Mouse (Mus musculus): ENCODE data around the gene Susd3.

Gene Susd3

DNA sequence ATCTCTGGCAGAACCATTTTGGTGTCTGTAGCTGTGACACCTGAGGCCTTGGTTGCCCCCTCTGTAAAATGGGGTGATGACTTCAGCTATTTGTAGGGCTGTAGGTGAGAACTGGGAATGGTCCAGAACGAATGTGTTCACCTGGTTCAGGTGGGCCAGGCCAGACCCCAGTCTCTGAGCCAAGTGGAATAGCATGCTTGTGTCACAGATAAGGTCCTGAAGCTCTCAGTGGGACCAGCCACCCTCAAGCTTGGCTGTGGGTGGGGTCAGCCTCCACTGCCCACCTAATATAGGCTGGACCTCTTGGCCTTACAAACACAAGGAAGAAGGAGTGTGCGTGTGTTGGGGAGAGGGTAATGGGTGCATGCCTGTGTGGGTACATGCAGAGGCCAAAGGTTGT is 42.2 kb downstream of the Susd3 start:
- no peak for DNase-seq

DNA sequence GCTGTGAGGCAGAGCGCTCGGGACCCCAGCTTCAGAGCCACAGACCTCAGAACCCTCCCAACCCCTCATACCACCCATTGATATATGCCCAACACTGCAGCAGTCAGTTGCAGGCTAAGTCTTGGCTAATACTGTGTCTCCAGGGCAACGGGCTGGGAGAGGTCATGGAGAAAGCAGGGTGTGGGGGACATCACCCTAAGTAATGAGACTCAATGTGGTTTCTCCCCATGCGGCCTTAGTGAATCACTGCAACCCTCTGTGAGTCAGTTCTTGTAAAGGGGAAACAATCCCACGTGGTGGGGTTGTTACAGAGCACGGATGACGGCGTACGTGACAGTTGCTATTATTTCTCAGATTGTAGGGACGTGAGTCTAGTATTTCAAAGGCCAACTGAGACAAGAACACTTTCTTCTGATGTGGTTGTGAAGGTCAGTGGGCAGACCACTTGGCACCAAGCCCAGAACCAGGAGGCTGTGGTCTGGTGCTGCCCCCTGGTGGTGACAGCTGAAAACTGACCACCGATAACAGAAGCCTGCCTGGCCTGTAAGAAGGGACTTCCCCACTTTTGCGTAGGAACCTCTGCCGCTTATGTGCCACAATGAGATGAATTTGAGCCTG is 43.0 kb downstream of the Susd3 start:
- peak; percentile 90 for DNase-seq

DNA sequence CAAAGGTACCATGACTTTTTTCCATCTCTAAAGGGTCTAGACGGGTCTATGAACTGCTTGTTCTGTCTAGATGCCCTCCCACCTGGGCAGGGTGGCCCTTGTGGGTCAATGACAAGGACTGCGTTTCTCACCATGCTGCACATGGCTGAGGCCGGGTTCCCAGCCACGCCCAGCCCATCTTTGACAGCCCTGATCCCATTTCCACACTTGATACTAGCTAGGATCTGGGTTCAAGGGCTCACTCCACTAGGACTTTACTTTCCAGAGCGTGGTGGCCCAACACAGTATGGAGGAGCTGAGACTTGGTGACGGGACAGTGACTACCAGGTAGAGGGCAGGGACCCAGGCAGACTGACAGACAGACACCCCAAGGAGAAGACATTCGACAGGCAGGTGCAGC is 46.0 kb downstream of the Susd3 start:
- no peak for DNase-seq

DNA sequence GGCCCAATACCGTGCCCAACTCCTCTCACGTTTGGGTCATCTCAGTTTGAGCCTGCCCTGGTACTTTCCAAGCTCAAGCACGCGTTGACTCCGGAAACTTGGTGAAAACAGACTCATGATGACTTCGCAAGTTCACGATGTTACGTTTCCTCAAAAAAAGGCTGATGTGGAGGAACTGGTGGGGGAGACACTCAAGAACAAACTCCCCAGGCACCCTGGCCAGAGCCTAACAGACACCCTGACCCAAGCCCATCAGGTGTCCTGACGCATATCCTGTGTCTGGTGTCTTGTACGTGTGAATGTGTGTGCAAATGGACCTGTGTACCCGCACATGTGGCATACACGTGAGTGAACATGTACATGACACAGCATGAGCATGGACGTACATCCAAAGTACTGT is 47.8 kb downstream of the Susd3 start:
- no peak for DNase-seq

DNA sequence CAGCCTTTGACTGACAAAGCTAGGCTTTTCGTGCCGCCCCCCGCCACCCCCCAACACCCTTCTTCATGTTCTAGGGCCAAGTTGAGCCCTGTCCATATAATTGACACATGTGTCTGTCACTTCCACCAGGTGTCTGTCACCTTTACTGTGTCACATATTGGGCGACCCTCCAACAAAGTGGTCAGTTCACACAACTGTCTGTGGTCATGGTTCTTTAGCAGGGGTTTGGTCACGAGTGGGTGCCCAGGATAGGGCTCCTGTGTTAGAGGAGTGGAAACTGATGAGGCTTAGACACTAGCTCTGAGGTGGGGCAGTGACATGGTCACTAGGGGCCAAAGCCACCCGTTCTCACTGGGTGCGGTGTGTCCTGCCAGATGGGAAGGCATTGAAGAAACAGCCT is 48.6 kb downstream of the Susd3 start:
- DNase-seq: no peak

DNA sequence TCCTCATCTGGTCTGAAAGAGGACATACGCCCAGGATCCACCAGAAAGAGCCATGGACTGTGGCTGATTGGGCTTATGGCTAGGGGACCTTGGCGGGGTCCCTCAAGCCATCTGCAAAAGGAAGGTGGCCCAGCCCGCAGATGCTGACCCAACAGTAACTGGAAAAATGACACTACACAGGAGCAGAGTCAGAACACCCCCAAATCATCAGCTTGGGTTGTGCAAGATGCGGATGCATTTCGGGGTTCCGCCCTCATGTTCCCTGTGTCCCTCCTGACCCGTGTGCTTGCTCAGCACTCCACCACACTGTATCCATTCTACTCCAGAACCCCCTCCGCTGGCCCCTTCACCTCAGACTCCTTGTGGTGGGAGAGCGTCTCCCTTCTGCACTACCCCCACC is 49.8 kb downstream of the Susd3 start:
- DNase-seq: no peak

DNA sequence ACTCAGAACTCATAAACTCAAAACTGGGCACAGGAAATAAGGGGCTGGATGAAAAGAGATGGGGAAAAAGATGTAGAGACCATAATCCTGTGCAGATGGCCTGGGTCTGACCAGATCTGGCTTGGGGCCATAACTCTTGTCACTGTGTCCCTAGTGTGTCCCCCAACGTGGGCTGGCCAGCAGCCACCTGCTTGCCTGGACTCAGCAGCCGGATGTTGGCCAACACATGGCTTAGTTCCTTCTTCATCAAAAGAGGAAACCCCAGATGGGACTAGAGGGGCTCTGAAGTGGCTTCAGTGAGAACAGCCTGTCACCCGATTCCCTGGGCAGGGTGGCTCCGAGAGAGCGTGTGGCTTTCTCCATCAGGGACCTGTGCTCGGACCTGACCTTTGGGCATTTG is 51.7 kb downstream of the Susd3 start:
- no peak for DNase-seq

DNA sequence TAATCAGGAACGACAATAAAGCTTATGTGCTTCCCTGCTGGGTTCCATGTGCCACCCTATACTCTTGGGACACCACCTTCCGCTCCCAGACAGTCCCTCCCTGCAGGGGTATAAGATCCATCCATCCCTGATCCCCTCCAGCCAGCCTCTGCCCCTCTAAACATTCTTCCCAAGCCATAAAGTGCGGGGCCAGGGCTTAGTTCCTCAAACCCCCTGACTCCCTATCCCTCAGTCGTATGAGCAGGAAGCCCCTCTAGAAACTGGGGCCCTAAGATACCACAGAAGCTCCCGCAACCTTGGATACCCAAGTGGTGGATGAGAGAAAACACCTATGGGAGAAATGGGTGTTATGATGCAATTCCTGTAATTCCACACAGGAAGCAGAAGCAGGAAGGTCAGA is 52.3 kb downstream of the Susd3 start:
- DNase-seq: no peak

DNA sequence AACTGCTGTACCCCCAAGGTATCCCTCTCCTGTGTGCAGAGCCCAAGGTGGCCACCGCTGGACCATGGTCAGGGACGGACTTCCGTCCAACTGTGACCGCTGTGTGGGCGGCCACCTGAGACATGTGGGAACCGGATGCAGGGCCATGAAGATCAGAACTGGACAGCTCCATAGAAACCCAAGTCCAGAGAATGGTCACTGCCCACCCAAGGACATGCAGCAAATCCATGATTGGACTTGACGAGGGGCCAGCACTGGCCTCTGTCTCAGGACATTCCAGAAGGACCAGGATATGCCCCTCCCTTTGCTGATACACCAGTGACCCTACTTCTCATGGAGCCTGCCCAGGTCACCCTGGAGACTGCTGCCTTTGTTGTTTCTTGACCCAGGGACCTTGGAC is 52.9 kb downstream of the Susd3 start:
- no peak for DNase-seq

DNA sequence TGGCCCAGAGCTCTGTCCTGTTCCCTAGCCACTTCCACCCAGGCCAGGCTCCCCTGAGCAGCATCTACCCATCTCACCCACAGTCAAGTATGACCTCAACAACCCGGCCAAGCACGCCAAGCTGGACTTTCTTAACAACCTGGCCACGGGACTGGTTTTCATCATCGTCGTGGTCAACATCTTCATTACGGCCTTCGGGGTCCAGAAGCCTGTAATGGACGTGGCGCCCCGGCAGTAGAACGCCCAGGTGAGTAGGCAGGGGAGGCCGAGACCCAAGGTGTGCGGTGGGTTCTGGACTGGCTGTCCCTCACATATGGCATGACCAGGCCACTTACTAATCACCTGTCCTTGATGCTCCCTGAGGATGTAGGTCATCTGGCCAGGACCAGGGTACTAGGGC is 53.7 kb downstream of the Susd3 start:
- DNase-seq: no peak

DNA sequence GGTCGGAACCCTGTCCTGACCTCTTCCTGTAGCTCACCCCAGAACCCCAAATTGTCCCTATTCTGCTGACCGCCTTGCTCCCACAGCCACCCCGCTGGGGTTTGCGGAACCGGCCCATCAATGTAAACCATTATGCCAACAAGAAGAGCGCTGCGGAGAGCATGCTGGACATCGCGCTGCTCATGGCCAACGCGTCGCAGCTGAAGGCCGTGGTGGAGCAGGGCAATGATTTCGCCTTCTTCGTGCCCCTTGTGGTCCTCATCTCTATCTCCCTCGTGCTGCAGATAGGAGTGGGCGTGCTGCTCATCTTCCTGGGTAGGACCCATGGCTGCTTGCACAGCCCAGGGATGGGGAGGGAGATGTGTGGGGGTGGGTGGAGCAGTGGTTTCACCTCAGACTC is 54.9 kb downstream of the Susd3 start:
- DNase-seq: no peak

DNA sequence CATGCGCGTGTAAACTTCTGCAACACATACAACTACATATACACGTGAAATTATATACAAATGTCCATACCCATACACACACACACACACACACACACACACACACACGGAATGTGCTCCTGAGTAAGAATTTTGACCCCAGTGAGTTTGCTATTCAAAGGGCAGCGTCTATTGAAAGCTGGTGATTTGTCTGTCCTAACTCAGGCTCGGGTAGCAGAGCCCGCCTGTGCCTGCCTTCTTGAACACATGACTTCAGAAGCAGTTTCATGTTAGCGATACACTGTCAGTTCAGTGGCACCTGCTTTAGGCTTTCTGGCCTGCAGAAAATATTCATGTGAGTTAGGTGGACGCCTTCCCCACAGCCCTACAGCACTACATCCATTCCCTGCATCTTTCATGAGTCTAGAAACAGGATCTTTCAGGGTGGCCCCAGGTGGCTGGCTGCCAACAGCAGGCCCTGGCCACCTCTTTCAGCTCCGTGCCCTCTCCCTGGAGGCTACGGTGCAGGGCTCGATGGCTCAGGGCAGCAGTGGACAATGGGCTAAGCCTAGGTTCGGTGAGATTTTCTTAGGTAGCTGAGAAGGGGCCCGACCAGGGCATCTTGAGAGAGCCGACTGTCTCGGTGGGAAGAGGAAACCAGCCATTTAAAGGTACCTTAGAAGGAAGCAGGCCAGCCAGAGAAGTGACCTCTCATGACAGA is 56.2 kb downstream of the Susd3 start:
- DNase-seq: no peak

DNA sequence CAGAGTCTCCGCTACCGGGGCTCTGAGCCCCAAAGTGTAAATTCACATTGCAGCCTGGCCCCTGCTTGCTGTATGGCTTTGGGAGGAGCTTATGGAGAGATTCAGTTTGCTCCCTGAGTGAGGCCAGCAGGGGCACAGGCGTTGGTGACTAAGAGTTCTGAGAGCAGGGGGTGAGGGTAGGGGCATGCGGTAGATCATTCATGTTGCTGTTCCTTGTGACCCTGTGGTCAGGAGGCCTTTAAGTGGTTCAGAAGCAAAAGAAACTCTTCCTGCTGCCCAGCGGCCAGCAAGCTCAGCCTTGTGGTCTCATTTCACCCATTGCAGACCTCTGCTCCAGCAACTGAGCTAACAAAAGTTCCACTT is 56.9 kb downstream of the Susd3 start:
- no peak for DNase-seq

DNA sequence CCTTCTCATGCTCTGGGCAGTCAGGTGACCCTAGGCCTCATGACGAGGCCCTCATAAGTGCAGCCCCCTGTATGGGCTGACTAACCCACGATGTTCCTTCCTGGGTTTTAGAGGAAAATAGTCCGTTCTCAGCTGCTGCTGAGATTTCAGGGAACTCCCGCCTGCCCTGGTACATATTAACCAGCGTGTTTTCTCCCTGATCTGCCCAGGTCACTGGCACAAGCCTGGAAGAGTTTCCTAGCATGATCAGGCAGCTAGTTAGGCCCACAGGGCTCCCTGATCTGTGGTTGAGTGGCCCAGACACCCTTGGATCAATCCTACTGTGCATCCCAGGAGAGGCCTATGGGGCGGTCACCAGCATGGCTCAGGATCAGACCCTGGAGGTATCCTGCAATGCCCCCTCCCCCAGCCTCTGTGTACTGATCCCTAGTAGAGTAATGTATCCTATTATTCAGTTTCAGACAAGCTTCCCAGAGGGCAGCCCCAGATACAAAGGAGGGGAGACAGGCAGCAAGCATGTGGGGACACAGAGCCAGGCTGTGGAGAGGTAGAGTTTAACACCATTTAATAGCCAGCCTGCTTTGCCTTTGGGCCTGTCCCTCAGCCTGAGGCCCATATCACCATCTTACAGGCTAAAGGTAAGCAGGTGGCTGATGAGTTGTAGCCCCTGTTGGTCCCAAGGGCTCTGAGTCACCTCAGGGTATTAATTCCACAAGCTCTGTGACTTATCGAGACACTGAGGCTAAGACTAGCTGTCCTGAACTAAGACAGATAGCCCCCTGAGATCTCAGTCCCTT is 57.4 kb downstream of the Susd3 start:
- no peak for DNase-seq

DNA sequence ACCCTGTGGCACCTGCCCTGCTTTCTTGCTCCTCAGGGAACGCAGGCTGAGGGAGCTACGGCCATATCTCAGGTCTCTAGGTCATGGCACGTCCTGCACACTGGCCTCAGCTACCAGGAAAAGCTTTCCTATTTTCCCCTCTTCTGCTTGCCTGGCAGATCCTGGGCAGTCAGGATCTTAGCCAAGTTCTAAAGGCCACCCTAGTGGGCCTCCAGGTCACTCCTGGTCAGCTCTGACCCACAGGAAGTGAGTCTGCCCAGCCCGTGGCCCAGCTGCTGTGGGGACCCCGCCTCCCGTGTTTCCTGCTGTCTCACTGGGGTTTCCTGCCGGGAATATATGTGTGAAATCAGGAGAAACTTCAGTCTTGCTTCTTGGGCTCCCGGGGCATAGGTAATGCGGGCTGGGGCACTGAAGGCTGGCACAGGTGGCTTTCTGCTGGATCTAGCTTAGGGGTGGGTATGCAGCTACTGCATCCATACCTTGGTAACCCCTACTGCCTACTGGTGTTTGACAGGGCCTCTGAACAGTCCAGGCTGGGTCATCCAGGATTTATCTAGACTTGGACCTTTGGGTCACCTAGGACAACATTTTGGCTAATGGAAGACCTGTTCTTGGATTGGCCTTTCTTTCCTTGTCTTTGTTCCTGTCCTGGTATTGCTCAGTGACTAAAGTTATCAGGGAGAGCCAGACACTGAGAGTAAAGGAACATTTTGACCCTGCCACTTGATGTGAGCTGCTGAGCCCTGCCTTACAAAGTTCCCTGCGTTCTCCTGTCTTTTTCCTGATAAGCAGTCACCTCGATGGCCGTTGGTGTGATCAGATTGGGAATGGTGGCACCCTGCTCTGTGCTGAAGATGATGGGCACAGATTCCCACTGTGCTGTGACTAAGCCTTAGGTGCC is 58.3 kb downstream of the Susd3 start:
- no peak for DNase-seq

DNA sequence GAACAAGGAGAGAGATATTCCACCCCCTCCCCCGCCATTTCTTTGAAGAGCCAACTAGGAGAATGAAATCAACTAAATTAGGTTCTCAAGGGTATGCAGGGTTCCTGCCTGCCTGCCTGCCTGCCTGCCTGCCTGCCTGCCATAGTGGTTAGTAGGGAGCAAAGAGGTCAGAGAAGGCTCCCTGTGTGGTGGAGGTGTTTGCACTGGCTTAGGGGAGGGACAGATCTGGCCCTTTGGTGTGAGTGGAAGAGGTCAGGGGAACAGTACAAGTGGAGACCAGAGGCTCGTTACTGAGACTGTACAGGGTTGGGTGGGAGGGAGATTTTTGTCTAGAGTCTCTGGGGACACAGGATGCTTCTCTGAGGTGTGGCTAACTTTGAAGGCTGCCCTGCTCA is 59.5 kb downstream of the Susd3 start:
- no peak for DNase-seq

DNA sequence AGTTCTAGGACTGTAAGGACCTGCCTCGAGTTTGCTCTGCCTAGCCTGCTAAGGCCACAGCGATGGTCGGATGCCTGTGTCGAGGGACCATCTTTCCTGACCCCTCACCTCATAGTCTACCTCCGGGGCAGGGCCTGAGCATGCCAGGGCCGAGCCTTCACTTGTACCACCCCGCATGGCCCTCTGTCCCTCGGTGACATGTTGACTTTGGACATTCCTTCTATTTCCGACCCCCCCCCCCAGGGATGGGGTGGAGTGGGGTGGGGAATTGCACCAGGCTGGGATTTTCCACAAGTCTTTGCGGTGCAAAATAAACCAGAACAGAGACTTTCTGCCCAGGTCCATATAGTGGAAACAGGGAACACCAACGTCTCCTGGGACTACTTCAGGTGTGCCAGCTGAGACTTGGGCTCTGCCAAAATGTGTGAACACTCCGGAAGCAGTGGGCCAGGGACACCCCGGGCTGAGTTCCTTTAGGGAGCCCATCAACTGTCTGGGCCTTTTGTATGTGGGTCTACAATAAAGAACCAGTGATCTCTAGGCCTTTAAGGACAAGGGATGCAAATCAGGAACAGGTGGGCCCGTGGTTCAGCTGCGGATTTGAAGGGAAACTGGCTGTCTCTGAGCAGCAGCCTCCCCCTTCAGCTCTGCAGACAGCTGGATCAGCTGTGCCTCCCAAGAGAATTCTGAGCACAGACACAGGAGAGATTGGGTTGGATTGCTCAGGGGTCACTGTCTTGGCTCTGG is 60.1 kb downstream of the Susd3 start:
- DNase-seq: no peak

DNA sequence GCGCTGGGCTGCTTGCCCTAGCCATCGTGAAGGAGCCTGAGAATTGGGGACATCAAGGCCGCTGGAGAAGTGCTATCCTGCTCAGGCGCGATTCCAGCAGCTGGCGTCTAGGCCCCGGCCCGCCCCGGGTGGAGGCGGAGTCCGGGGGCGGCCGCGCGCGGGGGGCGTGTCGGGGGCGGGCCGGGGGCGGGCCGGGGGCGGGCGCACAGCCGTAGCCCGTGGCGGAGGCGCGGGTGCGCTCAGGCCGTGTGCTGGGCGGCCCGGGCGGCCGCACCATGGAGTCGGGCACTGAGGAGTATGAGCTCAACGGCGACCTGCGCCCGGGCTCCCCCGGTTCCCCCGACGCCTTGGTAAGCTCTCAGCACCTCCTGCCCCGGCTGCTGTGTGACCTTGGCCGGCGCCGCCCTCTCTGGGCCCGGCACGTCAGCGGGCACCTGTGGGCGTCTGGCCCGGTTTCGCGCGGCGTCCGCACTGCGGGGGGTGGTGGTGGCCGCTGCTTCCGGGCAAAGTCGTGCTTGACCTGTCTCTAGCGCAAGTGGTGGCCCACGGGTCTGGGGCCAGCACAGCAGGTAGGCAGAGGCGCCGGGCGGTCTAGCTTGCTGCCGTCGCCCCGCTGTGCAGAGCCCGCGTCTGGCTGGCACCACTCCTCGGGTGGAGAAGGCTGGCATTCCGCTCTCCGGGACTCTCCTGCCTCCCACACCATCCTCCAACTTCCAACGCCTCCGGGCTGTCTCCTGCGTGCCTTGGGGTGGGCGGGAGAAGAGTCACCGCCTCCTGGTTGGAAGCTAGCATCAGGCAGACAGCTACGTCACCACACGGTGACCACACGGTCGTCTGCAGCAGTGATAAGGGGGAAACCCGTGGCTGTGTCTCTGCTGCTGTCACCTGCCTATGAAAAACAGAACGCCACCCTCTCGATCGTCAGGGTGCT is 61.0 kb downstream of the Susd3 start, which contains the start of gene Ninj1:
Gene Ninj1, plus strand, starts transcription at position 198 of the 931 bp plus-strand sequence.
- DNase-seq: peak; percentile 88

DNA sequence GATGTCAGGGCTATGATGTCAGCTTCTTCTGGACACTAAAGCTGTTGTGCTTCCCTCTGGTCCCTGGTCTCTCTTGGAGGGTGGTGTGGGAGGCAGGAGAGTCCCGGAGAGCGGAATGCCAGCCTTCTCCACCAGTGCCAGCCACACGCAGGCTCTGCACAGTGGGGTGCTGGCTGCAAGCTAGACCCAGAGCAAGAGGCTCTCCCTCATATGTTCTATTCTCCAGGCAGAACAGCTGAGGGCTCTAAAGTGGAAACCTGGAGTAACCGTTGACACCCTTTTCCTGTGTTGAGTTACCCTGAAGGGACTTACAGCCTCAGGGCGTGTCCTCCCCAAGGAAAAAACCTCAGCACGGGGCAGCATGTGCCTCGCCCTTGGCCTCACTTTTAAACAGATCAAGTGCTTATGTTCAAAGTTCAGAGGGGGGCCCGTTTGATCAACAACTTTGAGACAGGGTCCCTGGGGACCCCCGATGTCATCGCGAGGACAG is 61.7 kb downstream of the Susd3 start:
- DNase-seq: no peak

DNA sequence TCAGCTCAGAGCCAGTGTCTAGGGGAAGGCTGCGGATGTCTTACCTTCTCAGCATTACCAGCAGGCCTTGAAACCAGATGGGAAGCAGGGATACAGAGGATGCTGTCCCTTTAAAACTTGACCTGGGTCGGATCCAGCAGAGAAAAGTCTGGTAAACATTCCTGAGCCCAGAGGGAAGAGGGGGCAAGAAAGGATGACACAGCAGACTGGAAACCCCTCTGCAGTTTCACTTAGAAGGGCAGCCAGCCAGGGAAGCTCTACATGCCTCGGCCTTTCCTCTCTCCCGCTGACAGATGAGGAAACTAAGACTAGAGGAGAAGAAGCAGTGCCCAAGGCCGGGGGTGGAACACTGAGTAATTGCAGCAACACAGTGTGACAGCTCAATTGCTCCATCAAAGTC is 64.9 kb downstream of the Susd3 start:
- no peak for DNase-seq

DNA sequence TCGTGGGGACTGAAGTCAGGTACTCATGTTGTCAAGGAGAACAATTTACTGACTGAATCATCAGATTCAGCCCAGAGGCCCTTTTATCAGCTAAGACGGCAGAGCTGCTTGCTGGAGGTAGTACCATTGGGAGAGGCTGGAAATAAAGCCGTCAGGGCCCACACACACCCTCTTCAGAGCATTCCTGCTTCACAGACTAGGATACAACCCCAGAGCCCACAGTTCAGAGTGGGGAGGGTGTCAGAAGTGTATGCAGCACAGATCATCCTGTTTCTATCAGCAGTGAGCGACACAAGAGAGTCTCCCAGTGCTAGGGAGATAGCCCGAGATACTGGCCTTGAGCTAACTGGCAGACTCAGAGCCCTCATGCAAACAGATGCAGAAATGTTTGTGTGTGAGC is 65.3 kb downstream of the Susd3 start:
- DNase-seq: no peak

Measured in retina, postnatal 1 day (tissue).